Mouse (Mus musculus) lung, adult 2 months (tissue): ENCODE data around the gene Gm1113.

ENCODE experiments used
- CTCF ChIP-seq: fragments of 200-500 bp; IDR thresholded peaks from 2 replicates; pipeline ENCODE4 v1.5.1; 2011; ENCODE audit warnings: mild to moderate bottlenecking, low read length, control low read depth; ENCODE audit not compliant: insufficient read depth
- POLR2A ChIP-seq: fragments of 200-500 bp; IDR thresholded peaks from 2 replicates; pipeline ENCODE4 v1.6.1; 2011; ENCODE audit warnings: low read depth, mild to moderate bottlenecking, control low read depth, low read length, borderline replicate concordance; ENCODE audit errors: extremely low read depth

- TF ChIP-seq CTCF (no peak), POLR2A (no peak)
Observed at GRCm38 (mm10) chr9:35495471-35495870, 22.6 kb downstream of the Gm1113 start.
